Mouse (Mus musculus) adrenal gland, adult 2 months (tissue): Measurements from ENCODE around the gene Fntb. TPM values are rescaled to one million over a fixed set of nuclear protein-coding genes. Genes with fewer than 3 reads are reported as not detected.

ENCODE experiments used
- DNase-seq: peaks from one replicate; pipeline ENCODE4 v3.0.0; 2021
- polyA plus RNA-seq: library from polyadenylated mRNA; depleted of rRNA; stranded (reverse); fragments of >200 nt; gene quantifications from 2 replicates; pipeline ENCODE4 v1.2.3, GENCODE M21; 2012
- total RNA-seq, 2 experiments: library from RNA; stranded (reverse); gene quantifications; 2 replicates each; pipeline ENCODE4 v1.2.3; 2021

Gene Fntb
- total and polyA plus RNA-seq, 3 experiments, result 11.0 to 25.0 (median 15.4) TPM

- DNase-seq, result no peak
These were observed 157.7 kb downstream of the Fntb start for GRCm38 (mm10) chr12:76923118-76923517.

- DNase-seq, result no peak
These were observed 159.7 kb downstream of the Fntb start for GRCm38 (mm10) chr12:76924904-76925604.

- no peak for DNase-seq
These were observed 161.1 kb downstream of the Fntb start for GRCm38 (mm10) chr12:76926338-76926945.

GRCm38 (mm10) chr12:76927012-76927411, 161.6 kb downstream of the Fntb start:
- no peak for DNase-seq

- no peak for DNase-seq
These were observed 162.2 kb downstream of the Fntb start for GRCm38 (mm10) chr12:76927539-76927938.

GRCm38 (mm10) chr12:76930177-76930576, 164.8 kb downstream of the Fntb start:
- no peak for DNase-seq

GRCm38 (mm10) chr12:76931739-76932687, 166.6 kb downstream of the Fntb start:
- DNase-seq, result no peak

- no peak for DNase-seq
These were observed 167.3 kb downstream of the Fntb start for GRCm38 (mm10) chr12:76932688-76933060.

GRCm38 (mm10) chr12:76934438-76934837, 169.0 kb downstream of the Fntb start:
- no peak for DNase-seq

GRCm38 (mm10) chr12:76936211-76936610, 170.8 kb downstream of the Fntb start:
- no peak for DNase-seq

- no peak for DNase-seq
These were observed 172.6 kb downstream of the Fntb start for GRCm38 (mm10) chr12:76938013-76938412.

- no peak for DNase-seq
These were observed 176.1 kb downstream of the Fntb start for GRCm38 (mm10) chr12:76941524-76941923.

- no peak for DNase-seq
These were observed 177.1 kb downstream of the Fntb start for GRCm38 (mm10) chr12:76942476-76942875.

- no peak for DNase-seq
These were observed 177.7 kb downstream of the Fntb start for GRCm38 (mm10) chr12:76943046-76943445.

- no peak for DNase-seq
These were observed 178.1 kb downstream of the Fntb start for GRCm38 (mm10) chr12:76943466-76943865.

- DNase-seq, result no peak
These were observed 182.1 kb downstream of the Fntb start for GRCm38 (mm10) chr12:76947487-76947886.

GRCm38 (mm10) chr12:76948185-76948584, 182.8 kb downstream of the Fntb start:
- DNase-seq, result no peak

GRCm38 (mm10) chr12:76948781-76949180, 183.4 kb downstream of the Fntb start:
- DNase-seq, result no peak

GRCm38 (mm10) chr12:76950330-76950729, 184.9 kb downstream of the Fntb start:
- DNase-seq, result no peak

- DNase-seq, result no peak
These were observed 188.5 kb downstream of the Fntb start for GRCm38 (mm10) chr12:76953750-76954363.

- peak; percentile 80 for DNase-seq
These were observed 189.5 kb downstream of the Fntb start for GRCm38 (mm10) chr12:76954698-76955423.

- peak; percentile 44 for DNase-seq
These were observed 192.3 kb downstream of the Fntb start for GRCm38 (mm10) chr12:76957688-76958087.
